Mouse (Mus musculus) liver, embryonic 11.5 days (tissue): Measurements from ENCODE around the gene Eif3d. TPM values are rescaled to one million over a fixed set of nuclear protein-coding genes. Genes with fewer than 3 reads are reported as not detected.

Source experiments
- ATAC-seq: fragments of 200-750 bp; cut with Nextera tagmentation; replicated peaks from 2 replicates; pipeline ENCODE4 v1.8.0; 2017; ENCODE audit warnings: moderate number of reproducible peaks, mild to moderate bottlenecking, moderate TSS enrichment, moderate library complexity; ENCODE audit not compliant: low FRiP score
- DNase-seq: peaks from one replicate; pipeline ENCODE4 v3.0.0-alpha.2; 2017; ENCODE audit warnings: low spot score
- H3K27ac ChIP-seq: fragments of 300-500 bp; sonication (generic); 2 replicates; pipeline ENCODE4 v1.5.1; 2014; ENCODE audit warnings: mild to moderate bottlenecking, low read depth, low read length, control low read depth
- H3K27me3 ChIP-seq: fragments of 300-500 bp; sonication (generic); replicated peaks from 2 replicates; pipeline ENCODE4 v1.6.1; 2014; ENCODE audit warnings: low read length, mixed read lengths; ENCODE audit not compliant: control insufficient read depth, insufficient read depth
- H3K36me3 ChIP-seq: fragments of 300-500 bp; sonication (generic); 2 replicates; pipeline ENCODE4 v1.6.1; 2014; ENCODE audit warnings: mild to moderate bottlenecking, low read length, moderate library complexity, mixed read lengths; ENCODE audit not compliant: control insufficient read depth, insufficient read depth
- H3K4me1 ChIP-seq: fragments of 300-500 bp; sonication (generic); replicated peaks from 2 replicates; pipeline ENCODE4 v1.6.1; 2014; ENCODE audit warnings: low read length, mixed read lengths; ENCODE audit not compliant: control insufficient read depth, insufficient read depth
- H3K4me2 ChIP-seq: fragments of 300-500 bp; sonication (generic); 2 replicates; pipeline ENCODE4 v1.6.1; 2014; ENCODE audit warnings: mild to moderate bottlenecking, control low read depth, moderate library complexity
- H3K4me3 ChIP-seq: fragments of 300-500 bp; sonication (generic); 2 replicates; pipeline ENCODE4 v1.5.1; 2014; ENCODE audit warnings: low read depth, low read length, control low read depth
- H3K9ac ChIP-seq: fragments of 300-500 bp; sonication (generic); 2 replicates; pipeline ENCODE4 v1.6.1; 2014; ENCODE audit warnings: low read depth, low read length, control low read depth
- H3K9me3 ChIP-seq: fragments of 300-500 bp; sonication (generic); 2 replicates; pipeline ENCODE4 v1.6.1; 2016; ENCODE audit warnings: low read length, inconsistent platforms, mixed read lengths; ENCODE audit not compliant: control insufficient read depth
- whole genome bisulfite sequencing: fragments of 180-500 bp; shearing (Covaris S2); extraction: QIAGEN DNeasy Blood & Tissue Kit; methylation state at CpG from one replicate; pipeline ENCODE4 v1.1.7; 2014; 5-methylcytosine and 5-hydroxymethylcytosine counted together
- polyA plus RNA-seq: library from polyadenylated mRNA; unstranded; fragments of >200 nt; fragmentation: Nextera tagmentation; extraction: Ambion mirVana; gene quantifications from 2 replicates; pipeline ENCODE4 v1.2.1, GENCODE M21; 2014

Eif3d gene
- polyA plus RNA-seq, 1 experiment from 2014 or later, result 327 TPM

DNA sequence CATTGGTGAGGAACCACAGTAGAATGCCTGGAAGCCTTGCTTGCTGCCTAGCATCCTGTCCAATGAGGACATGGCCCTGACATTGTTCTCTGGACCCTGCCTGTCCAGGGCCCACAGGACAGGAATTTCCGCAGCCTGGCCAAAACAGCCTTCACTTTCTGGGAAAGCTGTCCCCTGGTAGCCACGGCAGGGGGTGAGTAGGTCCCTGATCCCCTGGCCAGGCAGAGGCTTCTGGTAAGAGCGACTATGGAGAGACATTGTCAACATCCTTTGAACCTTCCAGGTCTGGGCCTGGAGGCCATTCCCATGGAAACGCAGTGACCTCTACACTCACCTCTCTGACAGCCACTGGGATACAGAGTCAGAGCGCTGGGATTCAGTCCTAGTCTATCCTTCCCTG is 58.6 kb downstream of the Eif3d start:
- Histone ChIP-seq H3K4me2 (no peak overlapping the region), H3K27ac (peak overlapping the region; percentile 40; the same call in 1 of the 2 replicates), H3K4me1 (peaks cover 12% of the 10 kb centered on the region), H3K4me3 (no peak overlapping the region), H3K9ac (no peak overlapping the region), H3K27me3 (no peaks in the 10 kb centered on the region), H3K9me3 (no peaks in the 10 kb centered on the region), H3K36me3 (peaks cover 16% of the 10 kb centered on the region)
- WGBS, result 51% methylated on average over 5 of the region's 5 CpGs
- no peak for DNase-seq
- ATAC-seq, result peak; percentile 25; the same call in 1 of the 2 replicates

DNA sequence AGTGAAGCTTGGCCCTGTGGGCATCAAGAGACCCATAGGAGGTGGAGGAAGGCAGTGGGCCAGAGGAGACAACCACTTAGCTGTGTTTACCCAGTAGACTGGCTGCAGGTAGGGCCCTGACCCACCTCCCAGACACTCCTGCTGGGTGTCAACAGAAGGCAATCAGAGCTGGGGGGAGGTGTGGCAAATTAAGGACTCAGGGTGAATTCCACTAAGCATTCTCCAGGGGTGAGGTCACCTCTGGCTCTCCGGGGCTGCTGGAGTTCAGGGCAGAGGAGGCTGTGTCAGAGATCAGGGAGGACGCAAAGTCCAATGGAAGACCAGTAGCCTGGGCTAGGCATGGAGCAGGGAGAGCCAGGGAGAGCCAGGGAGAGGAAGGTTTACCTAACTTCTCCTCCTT is 59.5 kb downstream of the Eif3d start:
- no peak for DNase-seq
- peaks cover 14% of the 10 kb centered on the region for H3K36me3 ChIP-seq
- H3K4me3 ChIP-seq, result no peak overlapping the region
- no peaks in the 10 kb centered on the region for H3K27me3 ChIP-seq
- no peaks in the 10 kb centered on the region for H3K9me3 ChIP-seq
- no peak overlapping the region for H3K9ac ChIP-seq
- H3K4me1 ChIP-seq, result peaks cover 21% of the 10 kb centered on the region
- H3K4me2 ChIP-seq, result no peak overlapping the region
- no peak overlapping the region for H3K27ac ChIP-seq
- WGBS, result 19% methylated on average over 2 of the region's 2 CpGs
- 0 out of 2 replicates have a peak, but pooled peaks have one; percentile 10 for ATAC-seq

Other genes with a start within 250 kb of the Eif3d start
- not detected in 2 replicates for gene Apol9b, start 241.8 kb downstream of the Eif3d start, polyA plus RNA-seq
- gene Apol8, start 213.8 kb downstream of the Eif3d start, polyA plus RNA-seq, result 2.9 and 3.2 TPM in 2 replicates
- gene Myh9, start 128.6 kb downstream of the Eif3d start, polyA plus RNA-seq, result 49.8 and 53.0 TPM in 2 replicates
- 377 and 390 TPM in 2 replicates for gene Txn2, start 41.8 kb downstream of the Eif3d start, polyA plus RNA-seq
- gene Foxred2, start 14.1 kb downstream of the Eif3d start, polyA plus RNA-seq, result 3.3 and 3.6 TPM in 2 replicates
- 0.05 TPM in 1 of 2 replicates, not detected in the other for gene Cacng2, start 149.2 kb upstream of the Eif3d start, polyA plus RNA-seq
- 57.8 and 60.5 TPM in 2 replicates for gene Ift27, start 203.3 kb upstream of the Eif3d start, polyA plus RNA-seq
- gene Pvalb, start 235.6 kb upstream of the Eif3d start, polyA plus RNA-seq, result not detected in 2 replicates